Mouse (Mus musculus) effector memory CD4-positive, alpha-beta T cell, adult 7 months (primary cell): ENCODE results near the gene Gm8020. TPM values are rescaled to one million over a fixed set of nuclear protein-coding genes. Genes with fewer than 3 reads are reported as not detected.

ENCODE experiments used
- polyA plus RNA-seq: library from polyadenylated mRNA; unstranded; fragments of 100-300 nt; shearing (Covaris generic); gene quantifications from one replicate; pipeline ENCODE4 v1.2.1, GENCODE M21; 2017

Gene Gm8020
- not detected for polyA plus RNA-seq

DNA sequence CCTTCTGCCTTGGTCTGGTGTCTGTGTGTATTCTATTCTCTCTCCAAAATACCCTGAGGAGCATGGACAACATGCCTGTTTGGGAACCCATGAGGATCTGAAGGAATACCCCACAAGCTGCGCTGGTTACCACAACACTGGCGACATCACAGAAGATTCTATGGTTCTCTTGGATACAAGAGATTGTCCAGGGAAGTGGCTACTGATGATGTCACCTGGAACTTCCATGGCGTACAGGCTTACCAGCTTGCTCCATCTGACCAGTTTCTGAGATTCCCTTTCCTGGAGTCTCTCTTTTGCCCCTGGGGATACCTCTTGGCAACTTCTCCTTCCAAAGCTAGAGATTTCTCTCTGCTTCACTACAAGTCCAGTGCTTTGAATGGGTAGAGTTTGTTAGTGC, at the start of gene Gm8020:
Gm8020 (minus strand) TSS at position 101 of the 400 bp plus-strand sequence.

DNA sequence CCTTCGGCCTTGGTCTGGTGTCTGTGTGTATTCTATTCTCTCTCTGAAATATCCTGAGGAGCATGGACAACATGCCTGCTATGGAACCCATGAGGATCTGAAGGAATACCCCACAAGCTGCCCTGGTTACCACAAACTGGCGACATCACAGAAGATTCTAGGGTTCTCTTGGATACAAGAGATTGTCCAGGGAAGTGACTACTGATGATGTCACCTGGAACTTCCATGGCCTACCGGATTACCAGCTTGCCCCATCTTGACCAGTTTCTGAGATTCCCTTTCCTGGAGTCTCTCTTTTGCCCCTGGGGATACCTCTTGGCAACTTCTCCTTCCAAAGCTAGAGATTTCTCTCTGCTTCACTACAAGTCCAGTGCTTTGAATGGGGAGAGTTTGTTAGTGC, 22.0 kb upstream of the Gm8020 start, which contains the start of gene Gm8024:
Gm8024 (minus strand) TSS at position 101 of the 400 bp plus-strand sequence.

GRCm38 (mm10) chr14:42463581-42463980, 38.6 kb downstream of the Gm8020 start, which contains the start of gene Gm8011:
TSS of gene Gm8011 (plus strand) at chr14:42463881.

Other genes starting within 250 kb of the Gm8020 start
- gene Gm17026, start 242.3 kb downstream of the Gm8020 start, polyA plus RNA-seq, result not detected
- not detected for gene Gm9611, start 205.0 kb downstream of the Gm8020 start, polyA plus RNA-seq
- not detected for gene Gm7995, start 192.1 kb downstream of the Gm8020 start, polyA plus RNA-seq
- not detected for gene Gm8005, start 62.7 kb downstream of the Gm8020 start, polyA plus RNA-seq
- 0.24 TPM for gene Gm8011, start 38.5 kb downstream of the Gm8020 start, polyA plus RNA-seq
- not detected for gene Gm8024, start 21.9 kb upstream of the Gm8020 start, polyA plus RNA-seq
- not detected for gene Gm17124, start 97.5 kb upstream of the Gm8020 start, polyA plus RNA-seq
- not detected for gene Gm3633, start 139.6 kb upstream of the Gm8020 start, polyA plus RNA-seq
- not detected for gene Gm10378, start 153.6 kb upstream of the Gm8020 start, polyA plus RNA-seq